Mouse (Mus musculus): ENCODE results near the gene Tcp10a.
"Not testable (repeated sequence)": the region's sequence is repeated elsewhere in the genome, so short reads cannot be mapped to it uniquely, and the experiment has no call there.

DNA sequence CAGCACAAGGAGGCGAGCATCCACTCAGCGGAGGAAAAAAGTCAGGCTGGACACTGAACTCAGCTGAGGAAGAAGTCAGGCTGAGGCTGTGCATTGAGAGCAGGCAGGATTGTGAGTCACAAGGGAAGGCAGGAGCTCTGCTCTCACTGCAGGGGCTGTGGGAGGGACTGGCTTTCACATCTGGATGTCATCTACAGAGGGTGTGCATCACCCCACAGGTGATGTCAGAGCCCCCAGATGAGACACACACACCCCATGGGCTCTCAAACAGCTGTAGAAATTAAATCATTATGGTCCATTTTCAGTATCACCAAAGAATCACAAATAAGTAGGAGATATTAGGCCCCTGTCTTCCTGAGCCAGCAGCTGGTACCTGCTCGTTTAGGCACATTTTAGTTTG is 60.9 kb downstream of the Tcp10a start, which contains the start of gene Unc93a2:
- not testable (repeated sequence) for TF ChIP-seq CTCF (IDR thresholded peaks at IDR 0.05; ENCODE audit: extremely low read depth, insufficient read depth, insufficient read length, insufficient replicate concordance); POLR2A (IDR thresholded peaks at IDR 0.05; ENCODE audit: low read depth, low read length)

All from spleen, adult 2 months (tissue).